Mouse (Mus musculus): ENCODE results near the gene Omp.

Gene Omp

GRCm38 (mm10) chr7:98142247-98142646 is 3.1 kb downstream of the Omp start:
- no peak for DNase-seq (ENCODE audit: low read depth, low spot score)

- no peak for DNase-seq (ENCODE audit: low read depth, low spot score)
Measured at GRCm38 (mm10) chr7:98141206-98141605, 4.1 kb downstream of the Omp start.

GRCm38 (mm10) chr7:98140597-98140996 is 4.7 kb downstream of the Omp start:
- no peak for DNase-seq (ENCODE audit: low read depth, low spot score)

- no peak for DNase-seq (ENCODE audit: low read depth, low spot score)
Measured at GRCm38 (mm10) chr7:98139216-98139615, 6.1 kb downstream of the Omp start.

GRCm38 (mm10) chr7:98137995-98138394 is 7.3 kb downstream of the Omp start:
- DNase-seq (ENCODE audit: low read depth, low spot score): no peak

GRCm38 (mm10) chr7:98137583-98137982 is 7.7 kb downstream of the Omp start:
- DNase-seq (ENCODE audit: low read depth, low spot score): no peak

- no peak for DNase-seq (ENCODE audit: low read depth, low spot score)
Measured at GRCm38 (mm10) chr7:98131751-98132150, 13.6 kb downstream of the Omp start.

- DNase-seq (ENCODE audit: low read depth, low spot score): no peak
Measured at GRCm38 (mm10) chr7:98125473-98125872, 19.8 kb downstream of the Omp start.

- no peak for DNase-seq (ENCODE audit: low read depth, low spot score)
Measured at GRCm38 (mm10) chr7:98124701-98125100, 20.6 kb downstream of the Omp start.

- no peak for DNase-seq (ENCODE audit: low read depth, low spot score)
Measured at GRCm38 (mm10) chr7:98121673-98122072, 23.6 kb downstream of the Omp start.

GRCm38 (mm10) chr7:98121241-98121640 is 24.1 kb downstream of the Omp start:
- DNase-seq (ENCODE audit: low read depth, low spot score): no peak

GRCm38 (mm10) chr7:98120325-98120724 is 25.0 kb downstream of the Omp start:
- peak; percentile 74 for DNase-seq (ENCODE audit: low read depth, low spot score)

- DNase-seq (ENCODE audit: low read depth, low spot score): no peak
Measured at GRCm38 (mm10) chr7:98119961-98120232, 25.4 kb downstream of the Omp start.

- DNase-seq (ENCODE audit: low read depth, low spot score): no peak
Measured at GRCm38 (mm10) chr7:98119179-98119960, 25.9 kb downstream of the Omp start, which contains the start of gene Myo7a. Myo7a (minus strand) TSS chr7:98119524.

- no peak for DNase-seq (ENCODE audit: low read depth, low spot score)
Measured at GRCm38 (mm10) chr7:98117012-98117660, 28.2 kb downstream of the Omp start.

GRCm38 (mm10) chr7:98114656-98115055 is 30.6 kb downstream of the Omp start:
- no peak for DNase-seq (ENCODE audit: low read depth, low spot score)

- no peak for DNase-seq (ENCODE audit: low read depth, low spot score)
Measured at GRCm38 (mm10) chr7:98111233-98111632, 34.1 kb downstream of the Omp start.

GRCm38 (mm10) chr7:98109771-98110170 is 35.5 kb downstream of the Omp start:
- no peak for DNase-seq (ENCODE audit: low read depth, low spot score)

GRCm38 (mm10) chr7:98108636-98109430 is 36.5 kb downstream of the Omp start:
- DNase-seq (ENCODE audit: low read depth, low spot score): peak; percentile 55

- no peak for DNase-seq (ENCODE audit: low read depth, low spot score)
Measured at GRCm38 (mm10) chr7:98106272-98106671, 39.0 kb downstream of the Omp start.

- DNase-seq (ENCODE audit: low read depth, low spot score): no peak
Measured at GRCm38 (mm10) chr7:98104481-98105435, 40.5 kb downstream of the Omp start.
